Mouse (Mus musculus) ES-Bruce4 (cell line): ENCODE measurements around the gene Pabpn1l.

Experiments
- CTCF ChIP-seq: IDR thresholded peaks from one replicate; pipeline ENCODE4 v1.8.1; 2011; ENCODE audit warnings: low read depth, low read length
- EP300 ChIP-seq: IDR thresholded peaks from 2 replicates; pipeline ENCODE4 v1.6.1; 2011; ENCODE audit warnings: low read depth, low read length; ENCODE audit not compliant: insufficient read depth

DNA sequence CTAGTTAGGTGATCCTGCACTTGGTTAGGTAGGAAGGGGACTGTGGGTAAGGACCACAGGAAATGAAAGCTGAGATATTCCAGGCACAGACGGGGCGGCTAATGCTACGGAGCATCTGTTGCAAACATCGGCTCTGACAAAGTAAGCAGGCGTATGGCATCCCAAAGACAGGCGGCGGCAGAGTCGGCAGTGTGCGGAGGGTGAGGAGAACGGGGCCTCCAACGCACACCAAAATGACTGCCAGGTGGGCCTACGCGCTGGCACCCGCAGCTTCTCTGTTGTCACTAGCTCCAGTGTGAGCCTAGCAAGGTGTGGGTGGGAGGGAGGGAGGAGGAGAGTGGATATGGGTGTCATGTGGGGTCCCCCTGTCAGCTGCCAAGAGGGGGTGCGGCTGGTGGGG, 18.9 kb upstream of the Pabpn1l start:
- TF ChIP-seq EP300 = no peak
- no peak for TF ChIP-seq CTCF
